Mouse (Mus musculus): ENCODE data around the gene Ctps.

Gene Ctps

GRCm38 (mm10) chr4:120571070-120571464, 991 bp upstream of the Ctps start:
- no peak for DNase-seq (ENCODE audit: low read depth in 2 of 2, low spot score in 2 of 2)

GRCm38 (mm10) chr4:120570438-120571069, 478 bp upstream of the Ctps start:
- DNase-seq (ENCODE audit: low read depth in 2 of 2, low spot score in 2 of 2), result no peak

DNA sequence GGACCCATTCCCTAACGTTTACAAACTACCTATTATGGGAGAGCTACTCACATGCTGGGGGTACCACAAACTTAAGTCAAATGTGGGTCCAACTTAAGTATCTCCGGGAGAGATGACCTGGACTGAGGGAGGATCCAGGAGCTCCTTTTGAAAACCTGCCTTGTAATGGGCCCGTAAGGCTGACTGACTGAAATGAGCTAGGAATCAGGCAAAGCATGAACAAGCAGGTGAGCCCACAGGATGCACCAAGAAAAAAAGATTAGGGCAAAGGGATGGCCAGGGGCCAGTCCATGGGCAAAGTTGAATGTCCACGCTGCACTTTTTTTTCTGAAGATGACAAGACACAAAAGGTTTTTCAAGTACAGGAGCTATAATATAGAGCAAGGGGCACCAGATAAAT, 1.1 kb downstream of the Ctps start:
- no peak for DNase-seq (ENCODE audit: low read depth in 2 of 2, low spot score in 2 of 2)

DNA sequence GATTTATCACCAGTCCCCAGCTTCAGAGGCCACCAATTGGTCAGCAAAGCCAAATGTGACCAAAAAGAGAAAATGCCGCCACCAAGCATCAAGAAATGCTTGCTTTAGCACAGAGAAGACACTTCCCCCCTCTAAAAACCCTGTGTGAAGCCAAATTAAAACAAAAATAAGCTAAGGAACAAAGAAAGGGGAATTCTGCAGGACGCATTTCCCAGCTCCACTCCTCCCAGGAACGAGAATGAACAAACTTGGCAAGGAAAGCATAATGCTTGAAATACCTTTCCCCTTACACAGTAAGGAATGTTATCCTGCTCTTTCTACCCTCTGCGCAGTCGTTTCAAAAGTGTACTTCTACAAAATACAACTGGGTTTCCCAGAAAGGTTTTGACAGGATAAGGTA, 2.1 kb downstream of the Ctps start:
- DNase-seq (ENCODE audit: low read depth in 2 of 2, low spot score in 2 of 2), result no peak

- no peak for DNase-seq (ENCODE audit: low read depth in 2 of 2, low spot score in 2 of 2)
Measured at GRCm38 (mm10) chr4:120565726-120566125, 4.3 kb downstream of the Ctps start.

- DNase-seq (ENCODE audit: low read depth in 2 of 2, low spot score in 2 of 2), result no peak
Measured at GRCm38 (mm10) chr4:120556592-120556991, 13.5 kb downstream of the Ctps start.

DNA sequence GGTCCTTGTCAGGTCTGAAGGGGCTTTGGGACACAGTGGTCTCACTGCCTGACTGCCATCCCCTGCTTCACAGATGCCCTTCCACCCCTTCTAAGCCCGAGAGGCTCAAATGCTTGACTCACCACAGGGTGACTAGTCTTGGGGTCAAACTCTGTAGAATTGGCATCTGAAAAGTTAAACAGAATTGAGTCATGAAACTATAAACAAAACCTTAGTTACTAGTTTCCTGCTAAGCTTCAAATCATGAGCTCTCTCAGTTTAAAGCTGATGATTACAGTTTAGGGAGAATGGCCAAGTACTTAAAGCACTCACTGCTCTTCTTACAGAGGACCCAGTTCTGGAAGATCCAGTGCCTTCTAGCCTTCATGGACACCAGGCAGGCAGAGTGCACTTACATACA, 25.2 kb downstream of the Ctps start:
- DNase-seq (ENCODE audit: low read depth in 2 of 2, low spot score in 2 of 2), result no peak

DNA sequence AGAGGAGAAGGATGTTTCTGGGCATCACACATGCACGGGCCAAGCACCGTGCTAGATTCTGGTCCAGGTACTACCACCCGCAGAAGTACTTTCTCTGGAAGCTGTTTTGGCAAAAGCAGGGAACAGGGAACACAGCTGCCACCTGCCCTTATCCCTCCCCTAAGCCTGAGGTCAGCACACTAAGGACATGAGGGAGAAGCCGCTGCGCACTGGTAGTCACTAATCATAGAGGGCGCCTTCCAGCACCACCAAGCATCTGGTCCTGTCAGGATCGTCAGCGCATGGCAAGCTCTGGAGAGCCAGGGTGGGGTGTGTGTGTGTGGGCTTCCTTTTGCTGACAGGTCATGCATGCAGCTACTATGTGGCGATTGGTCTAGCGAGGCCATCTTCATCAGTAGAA, 31.4 kb downstream of the Ctps start:
- DNase-seq (ENCODE audit: low read depth in 2 of 2, low spot score in 2 of 2), result no peak

GRCm38 (mm10) chr4:120531986-120532385, 38.1 kb downstream of the Ctps start, which contains the start of gene Slfnl1:
Gene Slfnl1, plus strand, starts transcription at chr4:120532231.
- DNase-seq (ENCODE audit: low read depth in 2 of 2, low spot score in 2 of 2), result no peak

DNA sequence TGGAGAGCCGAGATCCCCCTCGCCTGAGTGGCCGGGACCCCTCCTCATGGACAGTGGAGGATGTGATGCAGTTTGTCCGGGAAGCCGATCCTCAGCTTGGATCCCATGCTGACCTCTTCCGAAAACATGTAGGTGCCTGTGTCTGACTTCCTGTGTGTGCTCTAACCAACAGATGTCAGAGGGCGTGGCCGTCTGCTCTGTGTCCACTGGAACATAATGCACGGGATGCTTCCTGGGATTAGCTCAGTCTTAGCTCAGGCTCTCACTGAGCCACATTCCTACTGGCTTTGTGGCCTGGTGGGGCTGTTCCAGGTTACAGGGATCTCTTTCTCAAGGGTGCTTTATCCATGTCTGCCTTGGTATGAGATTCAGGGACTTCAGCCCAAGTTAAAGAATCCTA, 41.9 kb downstream of the Ctps start:
- DNase-seq (ENCODE audit: low read depth in 2 of 2, low spot score in 2 of 2), result no peak

DNA sequence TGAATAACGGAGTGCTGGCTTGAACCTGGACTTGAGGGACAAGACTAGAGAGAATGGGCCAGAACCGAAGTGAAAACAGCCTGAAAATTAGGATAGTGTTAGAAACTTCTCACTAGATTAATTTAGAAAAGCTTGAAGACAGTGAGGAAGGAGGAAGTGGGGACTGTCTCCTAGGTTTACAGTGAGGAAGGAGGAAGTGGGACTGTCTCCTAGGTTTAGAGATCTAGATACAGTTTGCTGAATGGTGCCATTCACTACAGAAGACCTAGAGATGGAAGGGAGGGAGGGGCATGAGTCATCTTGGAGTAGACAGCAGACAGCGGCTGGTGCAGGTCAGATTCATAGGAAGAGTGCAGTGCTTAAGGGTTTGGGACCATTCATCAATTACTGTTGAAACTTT, 47.0 kb downstream of the Ctps start:
- DNase-seq (ENCODE audit: low read depth in 2 of 2, low spot score in 2 of 2), result no peak

DNA sequence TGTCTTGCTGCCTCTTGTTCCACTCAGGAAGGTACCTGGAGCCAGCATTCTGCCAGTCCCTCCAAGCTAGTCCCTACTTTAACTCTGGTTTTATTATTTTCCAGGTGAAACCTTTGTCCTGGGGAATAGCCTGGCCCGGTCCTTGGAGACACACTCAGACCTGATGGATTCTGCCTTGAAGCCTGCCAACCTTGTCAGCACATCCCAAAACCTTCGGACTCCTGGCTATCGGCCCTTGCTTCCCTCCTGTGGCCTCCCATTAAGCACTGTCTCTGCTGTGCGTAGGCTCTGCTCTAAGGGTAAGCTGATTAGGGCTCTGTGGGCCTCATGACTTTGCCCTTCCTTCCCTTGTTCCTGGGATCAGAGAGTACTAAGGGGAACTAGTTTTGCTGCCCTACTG, 47.7 kb downstream of the Ctps start:
- no peak for DNase-seq (ENCODE audit: low read depth in 2 of 2, low spot score in 2 of 2)

DNA sequence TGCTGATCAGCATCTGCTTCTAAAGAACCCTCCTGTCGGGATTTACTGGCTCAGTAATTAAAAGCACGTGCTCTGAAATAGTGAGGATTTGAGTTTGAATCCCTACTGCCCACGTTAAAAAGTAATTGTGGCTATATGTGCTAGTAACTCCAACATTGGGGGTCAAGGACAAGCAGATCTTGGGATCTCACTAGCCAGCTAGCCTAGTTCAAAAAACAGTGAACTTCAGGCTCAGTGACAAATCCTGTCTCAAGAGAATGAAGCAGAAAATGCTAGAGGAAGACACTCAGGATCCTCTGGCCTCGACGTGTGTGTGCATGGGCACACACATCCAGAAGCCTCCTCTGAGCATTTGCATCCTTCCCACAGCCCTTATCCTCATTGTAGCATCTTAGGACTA, 48.3 kb downstream of the Ctps start:
- DNase-seq (ENCODE audit: low read depth in 2 of 2, low spot score in 2 of 2), result no peak

DNA sequence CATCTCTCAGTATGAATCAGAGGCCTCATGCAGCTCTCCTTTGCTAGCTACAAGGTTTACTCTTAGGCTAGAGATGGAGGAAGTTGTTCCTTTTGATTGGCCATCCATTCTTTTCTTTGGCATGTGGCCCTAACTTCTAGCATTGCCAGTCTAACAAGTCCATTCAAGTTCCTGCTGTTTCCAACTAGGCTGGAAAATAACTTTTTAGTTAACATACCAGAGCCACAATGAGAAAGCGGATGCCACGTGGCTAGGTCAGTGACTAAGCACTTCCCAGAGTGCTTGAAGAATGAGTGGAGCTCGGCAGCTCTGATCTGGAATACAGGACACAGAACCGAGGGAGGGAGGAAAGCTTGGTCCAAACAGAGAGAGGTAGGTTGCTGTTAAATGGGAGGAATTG, 52.7 kb downstream of the Ctps start:
- no peak for DNase-seq (ENCODE audit: low read depth in 2 of 2, low spot score in 2 of 2)

DNA sequence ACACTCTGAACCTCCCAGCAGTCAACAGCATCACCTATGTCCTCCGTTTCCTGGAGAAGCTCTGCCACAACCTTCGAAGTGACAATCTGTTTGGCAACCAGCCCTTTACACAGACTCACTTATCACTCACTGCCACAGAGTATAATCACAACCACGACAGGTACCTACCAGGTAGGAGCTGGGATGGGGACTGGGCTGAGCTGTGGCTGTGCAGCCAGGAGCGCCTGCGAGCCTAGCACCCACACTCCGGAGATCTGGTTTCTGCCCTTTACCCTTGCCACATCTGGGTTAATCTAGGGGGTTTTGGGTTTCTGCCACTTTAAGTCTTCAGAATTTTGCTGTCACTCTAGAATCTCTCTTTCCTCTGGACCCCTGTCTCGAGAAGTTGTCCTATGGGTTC, 53.2 kb downstream of the Ctps start:
- DNase-seq (ENCODE audit: low read depth in 2 of 2, low spot score in 2 of 2), result no peak

- no peak for DNase-seq (ENCODE audit: low read depth in 2 of 2, low spot score in 2 of 2)
Measured at GRCm38 (mm10) chr4:120516491-120516890, 53.6 kb downstream of the Ctps start.

GRCm38 (mm10) chr4:120514366-120514765, 55.7 kb downstream of the Ctps start:
- no peak for DNase-seq (ENCODE audit: low read depth in 2 of 2, low spot score in 2 of 2)

DNA sequence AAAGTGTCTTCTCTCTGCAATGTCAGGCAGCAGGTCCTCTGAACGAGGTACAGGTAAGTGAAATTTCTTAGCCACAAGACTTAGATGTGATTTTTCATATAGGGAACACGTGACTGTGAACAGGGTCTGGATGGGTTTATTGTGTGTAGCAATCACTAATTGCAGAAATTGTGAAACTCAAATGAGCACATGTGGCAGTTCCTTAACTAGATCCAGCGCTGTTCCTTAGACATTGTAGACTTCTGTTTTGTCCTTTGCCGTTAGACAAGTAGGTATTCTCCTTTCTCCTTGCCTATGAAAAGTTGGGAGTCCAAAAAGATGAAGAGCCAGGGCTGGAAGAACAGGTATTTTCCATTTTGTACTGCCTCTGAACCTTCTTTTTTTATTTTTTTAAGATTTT, 58.9 kb downstream of the Ctps start:
- no peak for DNase-seq (ENCODE audit: low read depth in 2 of 2, low spot score in 2 of 2)

DNA sequence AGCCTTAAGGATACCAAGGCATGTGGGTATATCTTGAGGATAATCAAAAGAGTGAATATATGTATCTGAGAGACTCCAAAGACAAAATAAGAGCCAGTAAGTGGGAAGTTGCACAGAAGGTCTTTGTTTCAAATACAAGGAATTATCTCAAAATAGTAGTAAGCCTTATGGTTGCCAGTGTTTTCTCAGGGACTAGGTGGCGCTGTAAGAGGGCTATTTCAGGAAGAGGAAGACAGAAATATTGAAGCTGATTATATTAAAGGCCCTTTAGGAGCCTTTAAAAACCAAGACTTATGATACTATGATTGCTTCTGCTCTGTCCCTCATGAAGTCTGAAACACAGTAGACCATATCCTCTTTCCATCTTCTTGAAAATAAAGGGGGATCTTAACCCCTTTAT, 63.1 kb downstream of the Ctps start:
- no peak for DNase-seq (ENCODE audit: low read depth in 2 of 2, low spot score in 2 of 2)

Data from CD8-positive naive resting alpha-beta T cell, adult 2 months (primary cell).